11 mouse cellular contexts compared by ENCODE assay signal in genomic region chr3:101885041-101885440, GRCm38 (mm10). TPM values are rescaled to one million over a fixed set of nuclear protein-coding genes. Genes with fewer than 3 reads are reported as not detected.
A peak's percentile ranks its signal among the peaks of the same experiment; 100 is the strongest.
DNase-seq lines count a peak whose midpoint lies in the region; ATAC-seq and TF ChIP-seq lines count a peak whose summit lies in the region.
"Had no signal": no experiment of that assay in that cellular context is flagged by ENCODE, and none has a peak within 500 bp of the region (broad histone marks: within the 10 kb centered on the region; RNA-seq: fewer than 3 reads in every experiment).

No protein-coding gene starts in this region.

- H3K4me2 ChIP-seq in forebrain, embryonic 13.5 days = no peak overlapping the region
- no peak overlapping the region for H3K4me2 ChIP-seq in forebrain, postnatal 0 days (ENCODE audit: low read depth)
- no peak overlapping the region for H3K4me2 ChIP-seq in liver, postnatal 0 days (ENCODE audit: low read depth, low read length)
- no peak overlapping the region for H3K4me2 ChIP-seq in embryonic facial prominence, embryonic 12.5 days (replicated peaks)

- H3K4me1 ChIP-seq in forebrain, embryonic 13.5 days = peaks cover 13% of the 10 kb centered on the region
- H3K4me1 ChIP-seq in forebrain, postnatal 0 days (ENCODE audit: insufficient read depth) = 0 out of 2 replicates have a peak, but pooled peaks cover 4% of the 10 kb centered on the region
- 0 out of 2 replicates have a peak, but pooled peaks cover 2% of the 10 kb centered on the region for H3K4me1 ChIP-seq in liver, postnatal 0 days (ENCODE audit: insufficient read depth)
- peaks cover 3% of the 10 kb centered on the region; the same call in 1 of the 2 replicates for H3K4me1 ChIP-seq in embryonic facial prominence, embryonic 12.5 days

- ATAC-seq in forebrain, embryonic 13.5 days = peak; percentile 55; the same call in 1 of the 2 replicates
- ATAC-seq in forebrain, postnatal 0 days = no peak
- ATAC-seq in liver, postnatal 0 days = peak; percentile 79
- 0 out of 2 replicates have a peak, but pooled peaks have one; percentile 52 for ATAC-seq in embryonic facial prominence, embryonic 12.5 days (ENCODE audit: insufficient number of reproducible peaks, insufficient read depth, low FRiP score, low TSS enrichment)
- no peak for ATAC-seq in frontal cortex, adult (ENCODE audit: low TSS enrichment)

- no peaks in the 10 kb centered on the region for H3K9me3 ChIP-seq in forebrain, embryonic 13.5 days (replicated peaks)
- H3K9me3 ChIP-seq in forebrain, postnatal 0 days (ENCODE audit: low read length) = no peaks in the 10 kb centered on the region
- H3K9me3 ChIP-seq in liver, postnatal 0 days (ENCODE audit: low read length) = no peaks in the 10 kb centered on the region
- H3K9me3 ChIP-seq in embryonic facial prominence, embryonic 12.5 days = no peaks in the 10 kb centered on the region

- peaks cover under 1% of the 10 kb centered on the region; the same call in 1 of the 2 replicates for H3K36me3 ChIP-seq in forebrain, embryonic 13.5 days (ENCODE audit: poor library complexity, severe bottlenecking)
- peaks cover under 1% of the 10 kb centered on the region; the same call in 1 of the 2 replicates for H3K36me3 ChIP-seq in forebrain, postnatal 0 days (ENCODE audit: insufficient read depth)
- H3K36me3 ChIP-seq in liver, postnatal 0 days (replicated peaks; ENCODE audit: insufficient read depth, low read length) = peaks cover 6% of the 10 kb centered on the region
- H3K36me3 ChIP-seq in embryonic facial prominence, embryonic 12.5 days = no peaks in the 10 kb centered on the region

- H3K27ac ChIP-seq in forebrain, embryonic 13.5 days = no peak overlapping the region
- H3K27ac ChIP-seq in forebrain, postnatal 0 days (ENCODE audit: low read depth, low read length) = no peak overlapping the region
- no peak overlapping the region for H3K27ac ChIP-seq in liver, postnatal 0 days (ENCODE audit: low read depth)
- no peak overlapping the region for H3K27ac ChIP-seq in embryonic facial prominence, embryonic 12.5 days

- H3K27me3 ChIP-seq in forebrain, embryonic 13.5 days = no peaks in the 10 kb centered on the region
- H3K27me3 ChIP-seq in forebrain, postnatal 0 days (ENCODE audit: insufficient read depth, low read length) = no peaks in the 10 kb centered on the region
- no peaks in the 10 kb centered on the region for H3K27me3 ChIP-seq in liver, postnatal 0 days (ENCODE audit: insufficient read depth, low read length)
- H3K27me3 ChIP-seq in embryonic facial prominence, embryonic 12.5 days = no peaks in the 10 kb centered on the region

- WGBS in forebrain, embryonic 13.5 days = 27% methylated on average over 4 of the region's 4 CpGs
- 37% methylated on average over 4 of the region's 4 CpGs for WGBS in forebrain, postnatal 0 days
- WGBS in liver, postnatal 0 days (ENCODE audit: insufficient replicate concordance) = 63% methylated on average over 4 of the region's 4 CpGs
- 51% methylated on average over 4 of the region's 4 CpGs for WGBS in embryonic facial prominence, embryonic 12.5 days
- WGBS in large intestine, adult 2 months = 40% methylated on average over 4 of the region's 4 CpGs

- no peak overlapping the region for H3K4me3 ChIP-seq in forebrain, embryonic 13.5 days
- no peak overlapping the region for H3K4me3 ChIP-seq in forebrain, postnatal 0 days (ENCODE audit: low read depth, low read length)
- no peak overlapping the region for H3K4me3 ChIP-seq in liver, postnatal 0 days (ENCODE audit: low read depth, low read length)
- H3K4me3 ChIP-seq in embryonic facial prominence, embryonic 12.5 days = no peak overlapping the region

- no peak for DNase-seq in forebrain, postnatal 0 days
- peak; percentile 53 for DNase-seq in liver, postnatal 0 days
- DNase-seq in liver = no peak
- DNase-seq in large intestine, adult 2 months (ENCODE audit: low read depth, low spot score) = peak; percentile 22
- no peak for DNase-seq in frontal cortex, postnatal 36 days (ENCODE audit: low spot score in 2 of 2)
- DNase-seq: adrenal gland, postnatal 10 days; spleen, adult 18-20 months had no signal

- no peak for TF ChIP-seq CTCF in forebrain, postnatal 0 days (IDR thresholded peaks at IDR 0.05; ENCODE audit: low read depth)
- no peak for TF ChIP-seq CTCF in liver, postnatal 0 days (IDR thresholded peaks at IDR 0.05; ENCODE audit: low read depth)

- H3K9ac ChIP-seq in forebrain, embryonic 13.5 days = no peak overlapping the region
- no peak overlapping the region for H3K9ac ChIP-seq in forebrain, postnatal 0 days
- no peak overlapping the region for H3K9ac ChIP-seq in liver, postnatal 0 days (replicated peaks)
- H3K9ac ChIP-seq in embryonic facial prominence, embryonic 12.5 days = no peak overlapping the region

- no peak for TF ChIP-seq EP300 in liver, postnatal 0 days (IDR thresholded peaks at IDR 0.05; ENCODE audit: low read depth)

RNA-seq across cellular contexts. Expression of gene Mab21l3, which starts 36.3 kb away (rescaled TPM):
- 0.50 and 0.54 TPM in 2 replicates for polyA plus RNA-seq in forebrain, embryonic 13.5 days (2015; fragmentation: Nextera tagmentation; extraction: Ambion mirVana)
- 0.15 TPM in 1 of 2 replicates, not detected in the other for total RNA-seq in forebrain, postnatal 0 days (2014; rRNA removed)
- 0.07 and 0.09 TPM in 2 replicates for polyA plus RNA-seq in forebrain, postnatal 0 days (2015; fragmentation: Nextera tagmentation; extraction: Ambion mirVana)
- polyA plus RNA-seq in liver, postnatal 0 days (2015; fragmentation: Nextera tagmentation; extraction: Ambion mirVana) = not detected in 2 replicates
- polyA plus RNA-seq in embryonic facial prominence, embryonic 12.5 days (2016; fragmentation: Nextera tagmentation; extraction: Ambion mirVana) = 1.4 and 1.6 TPM in 2 replicates
- polyA plus RNA-seq in large intestine, adult 2 months (2012; rRNA removed) = 0.49 and 0.51 TPM in 2 replicates
- total RNA-seq: gastrocnemius, adult 8-10 months had no signal

RNA-seq across cellular contexts. Expression of gene Slc22a15, which starts 39.2 kb away (rescaled TPM):
- 4.8 and 5.5 TPM in 2 replicates for polyA plus RNA-seq in forebrain, embryonic 13.5 days (2015; fragmentation: Nextera tagmentation; extraction: Ambion mirVana)
- 8.9 and 9.8 TPM in 2 replicates for total RNA-seq in forebrain, postnatal 0 days (2014; rRNA removed)
- 3.6 and 5.3 TPM in 2 replicates for polyA plus RNA-seq in forebrain, postnatal 0 days (2015; fragmentation: Nextera tagmentation; extraction: Ambion mirVana)
- polyA plus RNA-seq in liver, postnatal 0 days (2015; fragmentation: Nextera tagmentation; extraction: Ambion mirVana) = 5.0 and 5.4 TPM in 2 replicates
- polyA plus RNA-seq in embryonic facial prominence, embryonic 12.5 days (2016; fragmentation: Nextera tagmentation; extraction: Ambion mirVana) = 6.3 and 6.6 TPM in 2 replicates
- 3.6 and 4.2 TPM in 2 replicates for polyA plus RNA-seq in large intestine, adult 2 months (2012; rRNA removed)

Comparison
In these comparisons a context has a peak if more than half of its experiments do, and no peak if none do; other contexts are left out.
1. ATAC-seq: peak in forebrain, embryonic 13.5 days (single experiment), liver, postnatal 0 days (single experiment) and embryonic facial prominence, embryonic 12.5 days (single experiment); none in forebrain, postnatal 0 days (single experiment) and frontal cortex, adult (single experiment).
2. DNase-seq: peak in liver, postnatal 0 days (single experiment) and large intestine, adult 2 months (single experiment); none in forebrain, postnatal 0 days (single experiment), liver (single experiment) and frontal cortex, postnatal 36 days (0 of 2).